Mouse (Mus musculus) 416B (cell line): ENCODE data around the gene Skp1a.
"Not testable (repeated sequence)": the region's sequence is repeated elsewhere in the genome, so short reads cannot be mapped to it uniquely, and the experiment has no call there.

Source experiments
- DNase-seq: peaks from one replicate; pipeline ENCODE4 v3.0.0; 2011; ENCODE audit warnings: low read depth

The Skp1a gene

GRCm38 (mm10) chr11:52231606-52232541, at the start of gene Skp1a:
Gene Skp1a (plus strand): TSS chr11:52231995.
- peak; percentile 96 for DNase-seq

GRCm38 (mm10) chr11:52196496-52197023, 35.2 kb upstream of the Skp1a start:
- not testable (repeated sequence) for DNase-seq

- DNase-seq = no peak
These were observed 17.9 kb upstream of the Skp1a start, which contains the start of gene Olfr1371 for GRCm38 (mm10) chr11:52213887-52214286. Gene Olfr1371 (minus strand): TSS chr11:52213987.

- peak; percentile 68 for DNase-seq
These were observed 11.5 kb upstream of the Skp1a start for GRCm38 (mm10) chr11:52220282-52220681.

- DNase-seq = not testable (repeated sequence)
These were observed 9.9 kb upstream of the Skp1a start for GRCm38 (mm10) chr11:52221921-52222320.

- peak; percentile 76 for DNase-seq
These were observed 8.9 kb upstream of the Skp1a start for GRCm38 (mm10) chr11:52222891-52223290.

GRCm38 (mm10) chr11:52223968-52224682, 7.7 kb upstream of the Skp1a start:
- no peak for DNase-seq

GRCm38 (mm10) chr11:52225986-52226599, 5.7 kb upstream of the Skp1a start:
- DNase-seq = no peak

- DNase-seq = no peak
These were observed 4.7 kb upstream of the Skp1a start for GRCm38 (mm10) chr11:52227053-52227452.

GRCm38 (mm10) chr11:52227466-52228226, 4.1 kb upstream of the Skp1a start:
- DNase-seq = no peak

GRCm38 (mm10) chr11:52228722-52229448, 2.9 kb upstream of the Skp1a start:
- DNase-seq = no peak

- no peak for DNase-seq
These were observed 1.1 kb upstream of the Skp1a start for GRCm38 (mm10) chr11:52230694-52231093.

GRCm38 (mm10) chr11:52233043-52233653, 1.4 kb downstream of the Skp1a start:
- DNase-seq = no peak

- no peak for DNase-seq
These were observed 2.1 kb downstream of the Skp1a start for GRCm38 (mm10) chr11:52233906-52234305.

GRCm38 (mm10) chr11:52234509-52234908, 2.7 kb downstream of the Skp1a start:
- DNase-seq = no peak

- DNase-seq = no peak
These were observed 9.2 kb downstream of the Skp1a start for GRCm38 (mm10) chr11:52240898-52241542.

GRCm38 (mm10) chr11:52249452-52249851, 17.7 kb downstream of the Skp1a start:
- DNase-seq = no peak

- no peak for DNase-seq
These were observed 20.0 kb downstream of the Skp1a start for GRCm38 (mm10) chr11:52251770-52252169.

GRCm38 (mm10) chr11:52252692-52253091, 20.9 kb downstream of the Skp1a start:
- DNase-seq = peak; percentile 28
